Mouse (Mus musculus) stomach, embryonic 14.5 days (tissue): ENCODE measurements around the gene Serpinb11. TPM values are rescaled to one million over a fixed set of nuclear protein-coding genes. Genes with fewer than 3 reads are reported as not detected.

ENCODE experiments used
- ATAC-seq: fragments of 200-750 bp; cut with Nextera tagmentation; 2 replicates; pipeline ENCODE4 v1.8.0; 2017; ENCODE audit warnings: low read depth, moderate TSS enrichment; ENCODE audit not compliant: insufficient number of reproducible peaks, insufficient read depth, low FRiP score
- H3K27ac ChIP-seq: fragments of 300-500 bp; sonication (generic); 2 replicates; pipeline ENCODE4 v1.5.1; 2014; ENCODE audit warnings: mild to moderate bottlenecking, low read length, moderate library complexity, mixed read lengths
- H3K27me3 ChIP-seq: fragments of 300-500 bp; sonication (generic); 2 replicates; pipeline ENCODE4 v1.6.1; 2014; ENCODE audit warnings: low read length, control low read depth, mixed read lengths; ENCODE audit not compliant: control insufficient read depth, insufficient read depth
- H3K36me3 ChIP-seq: fragments of 300-500 bp; sonication (generic); 2 replicates; pipeline ENCODE4 v1.6.1; 2014; ENCODE audit warnings: mild to moderate bottlenecking, control low read depth, low read length, moderate library complexity, mixed read lengths; ENCODE audit not compliant: control insufficient read depth, insufficient read depth
- H3K4me1 ChIP-seq: fragments of 300-500 bp; sonication (generic); 2 replicates; pipeline ENCODE4 v1.6.1; 2014; ENCODE audit warnings: low read length, control low read depth, mixed read lengths; ENCODE audit not compliant: control insufficient read depth, insufficient read depth
- H3K4me2 ChIP-seq: fragments of 300-500 bp; sonication (generic); replicated peaks from 2 replicates; pipeline ENCODE4 v1.6.1; 2014; ENCODE audit warnings: low read depth, low read length, control low read depth
- H3K4me3 ChIP-seq: fragments of 300-500 bp; sonication (generic); 2 replicates; pipeline ENCODE4 v1.5.1; 2014; ENCODE audit warnings: low read depth, low read length, control low read depth
- H3K9ac ChIP-seq: fragments of 300-500 bp; sonication (generic); replicated peaks from 2 replicates; pipeline ENCODE4 v1.6.1; 2014; ENCODE audit warnings: low read depth, mild to moderate bottlenecking, control low read depth, low read length, moderate library complexity, mixed read lengths
- H3K9me3 ChIP-seq: fragments of 300-500 bp; sonication (generic); 2 replicates; pipeline ENCODE4 v1.6.1; 2016; ENCODE audit warnings: low read depth, low read length, control low read depth; ENCODE audit not compliant: control insufficient read depth
- WGBS: fragments of 180-500 bp; shearing (Covaris S2); extraction: QIAGEN DNeasy Blood & Tissue Kit; methylation state at CpG from one replicate; pipeline ENCODE4 v1.1.7; 2014; 5-methylcytosine and 5-hydroxymethylcytosine counted together
- polyA plus RNA-seq: library from polyadenylated mRNA; unstranded; fragments of >200 nt; fragmentation: Nextera tagmentation; extraction: Ambion mirVana; gene quantifications from 2 replicates; pipeline ENCODE4 v1.2.1, GENCODE M21; 2014

Gene Serpinb11
- polyA plus RNA-seq, 1 experiment from 2014 or later = not detected

GRCm38 (mm10) chr1:107378368-107378767 lies 17.4 kb downstream of the Serpinb11 start:
- ATAC-seq = no peak
- no peaks in the 10 kb centered on the region for H3K36me3 ChIP-seq

GRCm38 (mm10) chr1:107381491-107381890 lies 20.5 kb downstream of the Serpinb11 start:
- H3K27ac ChIP-seq = no peak overlapping the region
- H3K9me3 ChIP-seq = no peaks in the 10 kb centered on the region
- H3K4me3 ChIP-seq = no peak overlapping the region
- no peak overlapping the region for H3K9ac ChIP-seq
- no peak overlapping the region for H3K4me2 ChIP-seq
- no peaks in the 10 kb centered on the region for H3K27me3 ChIP-seq
- H3K4me1 ChIP-seq = no peaks in the 10 kb centered on the region
- no peaks in the 10 kb centered on the region for H3K36me3 ChIP-seq
- ATAC-seq = no peak

More at GRCm38 (mm10) chr1:107378368-107378767, 17.4 kb downstream of the Serpinb11 start:
- Histone ChIP-seq H3K4me2 (no peak overlapping the region), H3K27me3 (no peaks in the 10 kb centered on the region), H3K9me3 (no peaks in the 10 kb centered on the region), H3K4me3 (no peak overlapping the region), H3K9ac (no peak overlapping the region), H3K4me1 (no peaks in the 10 kb centered on the region), H3K27ac (no peak overlapping the region)

GRCm38 (mm10) chr1:107382404-107382803 lies 21.4 kb downstream of the Serpinb11 start:
- Histone ChIP-seq H3K4me1 (no peaks in the 10 kb centered on the region), H3K4me3 (no peak overlapping the region), H3K4me2 (no peak overlapping the region), H3K9me3 (no peaks in the 10 kb centered on the region), H3K27me3 (no peaks in the 10 kb centered on the region), H3K9ac (no peak overlapping the region), H3K36me3 (no peaks in the 10 kb centered on the region), H3K27ac (no peak overlapping the region)
- 98% methylated on average over 1 of the region's 1 CpGs for WGBS
- ATAC-seq = no peak

- Histone ChIP-seq H3K4me2 (no peak overlapping the region), H3K27me3 (no peaks in the 10 kb centered on the region), H3K4me3 (no peak overlapping the region), H3K36me3 (no peaks in the 10 kb centered on the region), H3K4me1 (no peaks in the 10 kb centered on the region), H3K27ac (no peak overlapping the region), H3K9ac (no peak overlapping the region), H3K9me3 (no peaks in the 10 kb centered on the region)
- 89% methylated on average over 9 of the region's 9 CpGs for WGBS
- no peak for ATAC-seq
Observed at GRCm38 (mm10) chr1:107384532-107384931, 23.5 kb downstream of the Serpinb11 start.

- Histone ChIP-seq H3K27ac (no peak overlapping the region), H3K4me3 (no peak overlapping the region), H3K36me3 (no peaks in the 10 kb centered on the region), H3K9me3 (no peaks in the 10 kb centered on the region), H3K4me1 (no peaks in the 10 kb centered on the region), H3K9ac (no peak overlapping the region), H3K27me3 (no peaks in the 10 kb centered on the region), H3K4me2 (no peak overlapping the region)
- WGBS = 73% methylated on average over 2 of the region's 2 CpGs
- ATAC-seq = no peak
Observed at GRCm38 (mm10) chr1:107389753-107390152, 28.8 kb downstream of the Serpinb11 start.

- Histone ChIP-seq H3K4me3 (no peak overlapping the region), H3K27me3 (no peaks in the 10 kb centered on the region), H3K27ac (no peak overlapping the region), H3K9ac (no peak overlapping the region), H3K36me3 (no peaks in the 10 kb centered on the region), H3K9me3 (no peaks in the 10 kb centered on the region), H3K4me1 (no peaks in the 10 kb centered on the region), H3K4me2 (no peak overlapping the region)
- 60% methylated on average over 1 of the region's 1 CpGs for WGBS
- ATAC-seq = no peak
Observed at GRCm38 (mm10) chr1:107397481-107397880, 36.5 kb downstream of the Serpinb11 start.

GRCm38 (mm10) chr1:107399355-107399754 lies 38.4 kb downstream of the Serpinb11 start, which contains the start of gene Serpinb7:
Serpinb7 (plus strand) TSS chr1:107399655.
- 73% methylated on average over 3 of the region's 3 CpGs for WGBS
- H3K27ac ChIP-seq = no peak within 1 kb of the TSS
- H3K36me3 ChIP-seq = no peaks in the 10 kb centered on the region

GRCm38 (mm10) chr1:107402082-107402481 lies 41.1 kb downstream of the Serpinb11 start:
- Histone ChIP-seq H3K4me2 (no peak overlapping the region), H3K36me3 (no peaks in the 10 kb centered on the region), H3K9me3 (no peaks in the 10 kb centered on the region), H3K4me1 (no peaks in the 10 kb centered on the region), H3K9ac (no peak overlapping the region), H3K4me3 (no peak overlapping the region), H3K27ac (no peak overlapping the region), H3K27me3 (no peaks in the 10 kb centered on the region)
- WGBS = 78% methylated on average over 4 of the region's 4 CpGs
- ATAC-seq = no peak

More at GRCm38 (mm10) chr1:107399355-107399754, 38.4 kb downstream of the Serpinb11 start, which contains the start of gene Serpinb7:
- H3K9me3 ChIP-seq = no peaks in the 10 kb centered on the region
- no peak within 1 kb of the TSS for H3K4me2 ChIP-seq
- H3K27me3 ChIP-seq = no peaks in the 10 kb centered on the region
- ATAC-seq = no peak
- no peak within 1 kb of the TSS for H3K9ac ChIP-seq
- no peaks in the 10 kb centered on the region for H3K4me1 ChIP-seq
- no peak within 1 kb of the TSS for H3K4me3 ChIP-seq

GRCm38 (mm10) chr1:107414650-107415049 lies 53.7 kb downstream of the Serpinb11 start:
- no peak overlapping the region for H3K27ac ChIP-seq
- no peaks in the 10 kb centered on the region for H3K27me3 ChIP-seq
- ATAC-seq = no peak
- no peak overlapping the region for H3K4me3 ChIP-seq
- no peaks in the 10 kb centered on the region for H3K4me1 ChIP-seq
- H3K9ac ChIP-seq = no peak overlapping the region
- no peaks in the 10 kb centered on the region for H3K9me3 ChIP-seq
- H3K36me3 ChIP-seq = no peaks in the 10 kb centered on the region
- WGBS = 11% methylated on average over 1 of the region's 1 CpGs
- H3K4me2 ChIP-seq = no peak overlapping the region
